Mouse (Mus musculus): ENCODE results near the gene Slc17a7. TPM values are rescaled to one million over a fixed set of nuclear protein-coding genes. Genes with fewer than 3 reads are reported as not detected.
A peak's percentile ranks its signal among the peaks of the same experiment; 100 is the strongest.

Slc17a7 gene
- polyA plus RNA-seq, 1 experiment from 2014 or later = not detected

GRCm38 (mm10) chr7:45216442-45217183, 52.9 kb downstream of the Slc17a7 start:
- H3K27ac ChIP-seq = peak overlapping the region; percentile 94
- peak; percentile 80 for ATAC-seq (ENCODE audit: insufficient read depth, low FRiP score, low read depth)
- H3K27me3 ChIP-seq (replicated peaks) = peaks cover 9% of the 10 kb centered on the region
- H3K4me2 ChIP-seq = peak overlapping the region; percentile 60
- H3K9ac ChIP-seq = peak overlapping the region; percentile 82
- WGBS = under 1% methylated on average over 13 of the region's 13 CpGs
- peaks cover 19% of the 10 kb centered on the region for H3K4me1 ChIP-seq
- H3K9me3 ChIP-seq = no peaks in the 10 kb centered on the region
- H3K4me3 ChIP-seq (replicated peaks) = peak overlapping the region; percentile 83
- H3K36me3 ChIP-seq = peaks cover 29% of the 10 kb centered on the region

- H3K4me3 ChIP-seq (replicated peaks) = no peak overlapping the region
- H3K27ac ChIP-seq = no peak overlapping the region
- peaks cover 13% of the 10 kb centered on the region for H3K4me1 ChIP-seq
- no peaks in the 10 kb centered on the region for H3K9me3 ChIP-seq
- peaks cover 68% of the 10 kb centered on the region for H3K36me3 ChIP-seq
- 80% methylated on average over 2 of the region's 2 CpGs for WGBS
- no peak overlapping the region for H3K4me2 ChIP-seq
- H3K9ac ChIP-seq = no peak overlapping the region
- no peaks in the 10 kb centered on the region for H3K27me3 ChIP-seq (replicated peaks)
- ATAC-seq (ENCODE audit: insufficient read depth, low FRiP score, low read depth) = no peak
These were observed 57.9 kb downstream of the Slc17a7 start for GRCm38 (mm10) chr7:45221680-45222079.

- Histone ChIP-seq H3K9ac (no peak overlapping the region), H3K4me2 (no peak overlapping the region), H3K4me1 (no peaks in the 10 kb centered on the region), H3K27ac (no peak overlapping the region), H3K27me3 (replicated peaks) (no peaks in the 10 kb centered on the region), H3K4me3 (replicated peaks) (no peak overlapping the region), H3K9me3 (no peaks in the 10 kb centered on the region), H3K36me3 (peaks cover 78% of the 10 kb centered on the region)
- WGBS = 88% methylated on average over 7 of the region's 7 CpGs
- ATAC-seq (ENCODE audit: insufficient read depth, low FRiP score, low read depth) = no peak
These were observed 61.1 kb downstream of the Slc17a7 start for GRCm38 (mm10) chr7:45224826-45225225.

MicroRNA genes within 50 kb of the gene (microRNA counts, 519-probe panel; counts per million panel counts)
- microRNA mmu-miR-150 = 2,576 counts per million, percentile 61 among the panel's probes with 10 or more counts

Small RNA genes lying within 50 kb of the gene (microRNA-seq; reads per million reads assigned to microRNA genes)
- 20.5 reads per million, percentile 32 among the genes with 10 or more reads in this experiment for gene Mir150
- gene Mir5121 = 9.5 reads per million, percentile 24 among the genes with 10 or more reads in this experiment
- gene Mir7055 = not detected

Other genes starting within 250 kb of the Slc17a7 start
- 61.5 and 61.6 TPM in 2 replicates for gene Ap2a1, start 234.5 kb upstream of the Slc17a7 start, polyA plus RNA-seq (2015; fragmentation: Nextera tagmentation; extraction: Ambion mirVana)
- 0.09 and 0.14 TPM in 2 replicates for gene Tsks, start 220.7 kb upstream of the Slc17a7 start, polyA plus RNA-seq (2015; fragmentation: Nextera tagmentation; extraction: Ambion mirVana)
- gene Cpt1c, start 189.1 kb upstream of the Slc17a7 start, polyA plus RNA-seq (2015; fragmentation: Nextera tagmentation; extraction: Ambion mirVana) = 19.3 and 19.4 TPM in 2 replicates
- gene Prmt1, start 177.4 kb upstream of the Slc17a7 start, polyA plus RNA-seq (2015; fragmentation: Nextera tagmentation; extraction: Ambion mirVana) = 396 and 430 TPM in 2 replicates
- 89.5 and 94.4 TPM in 2 replicates for gene Irf3, start 166.3 kb upstream of the Slc17a7 start, polyA plus RNA-seq (2015; fragmentation: Nextera tagmentation; extraction: Ambion mirVana)
- gene Bcl2l12, start 165.2 kb upstream of the Slc17a7 start, polyA plus RNA-seq (2015; fragmentation: Nextera tagmentation; extraction: Ambion mirVana) = 47.3 and 47.7 TPM in 2 replicates
- gene Scaf1, start 147.6 kb upstream of the Slc17a7 start, polyA plus RNA-seq (2015; fragmentation: Nextera tagmentation; extraction: Ambion mirVana) = 32.4 and 39.3 TPM in 2 replicates
- gene Rras, start 146.0 kb upstream of the Slc17a7 start, polyA plus RNA-seq (2015; fragmentation: Nextera tagmentation; extraction: Ambion mirVana) = 58.0 and 59.8 TPM in 2 replicates
- 9.1 and 9.6 TPM in 2 replicates for gene Prr12, start 111.1 kb upstream of the Slc17a7 start, polyA plus RNA-seq (2015; fragmentation: Nextera tagmentation; extraction: Ambion mirVana)
- gene Nosip, start 101.5 kb upstream of the Slc17a7 start, polyA plus RNA-seq (2015; fragmentation: Nextera tagmentation; extraction: Ambion mirVana) = 52.8 and 55.5 TPM in 2 replicates
- gene Prrg2, start 101.3 kb upstream of the Slc17a7 start, polyA plus RNA-seq (2015; fragmentation: Nextera tagmentation; extraction: Ambion mirVana) = 20.5 and 24.7 TPM in 2 replicates
- gene Rcn3, start 71.7 kb upstream of the Slc17a7 start, polyA plus RNA-seq (2015; fragmentation: Nextera tagmentation; extraction: Ambion mirVana) = 320 and 325 TPM in 2 replicates
- 92.1 and 94.1 TPM in 2 replicates for gene Fcgrt, start 60.1 kb upstream of the Slc17a7 start, polyA plus RNA-seq (2015; fragmentation: Nextera tagmentation; extraction: Ambion mirVana)
- 1,420 and 1,462 TPM in 2 replicates for gene Rps11, start 39.5 kb upstream of the Slc17a7 start, polyA plus RNA-seq (2015; fragmentation: Nextera tagmentation; extraction: Ambion mirVana)
- gene Rpl13a, start 35.2 kb upstream of the Slc17a7 start, polyA plus RNA-seq (2015; fragmentation: Nextera tagmentation; extraction: Ambion mirVana) = 1,296 and 1,308 TPM in 2 replicates
- 0.42 TPM in 1 of 2 replicates, not detected in the other for gene Gm45713, start 27.7 kb upstream of the Slc17a7 start, polyA plus RNA-seq (2015; fragmentation: Nextera tagmentation; extraction: Ambion mirVana)
- gene Flt3l, start 27.5 kb upstream of the Slc17a7 start, polyA plus RNA-seq (2015; fragmentation: Nextera tagmentation; extraction: Ambion mirVana) = 2.2 and 2.5 TPM in 2 replicates
- 80.3 and 90.0 TPM in 2 replicates for gene Pih1d1, start 9.6 kb upstream of the Slc17a7 start, polyA plus RNA-seq (2015; fragmentation: Nextera tagmentation; extraction: Ambion mirVana)
- gene Aldh16a1, start 9.4 kb upstream of the Slc17a7 start, polyA plus RNA-seq (2015; fragmentation: Nextera tagmentation; extraction: Ambion mirVana) = 49.3 and 58.7 TPM in 2 replicates
- not detected in 2 replicates for gene Gfy, start 15.6 kb downstream of the Slc17a7 start, polyA plus RNA-seq (2015; fragmentation: Nextera tagmentation; extraction: Ambion mirVana)
- not detected in 2 replicates for gene Pth2, start 17.0 kb downstream of the Slc17a7 start, polyA plus RNA-seq (2015; fragmentation: Nextera tagmentation; extraction: Ambion mirVana)
- 0.55 and 0.64 TPM in 2 replicates for gene Ccdc155, start 40.9 kb downstream of the Slc17a7 start, polyA plus RNA-seq (2015; fragmentation: Nextera tagmentation; extraction: Ambion mirVana)
- 1.1 and 1.4 TPM in 2 replicates for gene Dkkl1, start 48.2 kb downstream of the Slc17a7 start, polyA plus RNA-seq (2015; fragmentation: Nextera tagmentation; extraction: Ambion mirVana)
- 123 and 141 TPM in 2 replicates for gene Tead2, start 51.8 kb downstream of the Slc17a7 start, polyA plus RNA-seq (2015; fragmentation: Nextera tagmentation; extraction: Ambion mirVana)
- 4.2 and 7.1 TPM in 2 replicates for gene Cd37, start 75.2 kb downstream of the Slc17a7 start, polyA plus RNA-seq (2015; fragmentation: Nextera tagmentation; extraction: Ambion mirVana)
- not detected in 2 replicates for gene Slc6a16, start 77.1 kb downstream of the Slc17a7 start, polyA plus RNA-seq (2015; fragmentation: Nextera tagmentation; extraction: Ambion mirVana)
- gene Slc6a21, start 113.6 kb downstream of the Slc17a7 start, polyA plus RNA-seq (2015; fragmentation: Nextera tagmentation; extraction: Ambion mirVana) = not detected in 2 replicates
- gene Trpm4, start 169.8 kb downstream of the Slc17a7 start, polyA plus RNA-seq (2015; fragmentation: Nextera tagmentation; extraction: Ambion mirVana) = 23.9 and 26.9 TPM in 2 replicates
- gene Hrc, start 171.3 kb downstream of the Slc17a7 start, polyA plus RNA-seq (2015; fragmentation: Nextera tagmentation; extraction: Ambion mirVana) = 1.4 and 1.5 TPM in 2 replicates
- 4.8 and 5.6 TPM in 2 replicates for gene Ppfia3, start 203.1 kb downstream of the Slc17a7 start, polyA plus RNA-seq (2015; fragmentation: Nextera tagmentation; extraction: Ambion mirVana)
- 3.5 and 4.0 TPM in 2 replicates for gene Lin7b, start 206.6 kb downstream of the Slc17a7 start, polyA plus RNA-seq (2015; fragmentation: Nextera tagmentation; extraction: Ambion mirVana)
- 225 and 247 TPM in 2 replicates for gene Snrnp70, start 231.8 kb downstream of the Slc17a7 start, polyA plus RNA-seq (2015; fragmentation: Nextera tagmentation; extraction: Ambion mirVana)
- 0.08 TPM in 1 of 2 replicates, not detected in the other for gene Kcna7, start 241.7 kb downstream of the Slc17a7 start, polyA plus RNA-seq (2015; fragmentation: Nextera tagmentation; extraction: Ambion mirVana)
- gene Ntf5, start 249.7 kb downstream of the Slc17a7 start, polyA plus RNA-seq (2015; fragmentation: Nextera tagmentation; extraction: Ambion mirVana) = 2.6 and 2.7 TPM in 2 replicates

Measured in stomach, embryonic 15.5 days (tissue).